Mouse (Mus musculus) C2C12 (cell line): ENCODE data around the gene Ces1g. TPM values are rescaled to one million over a fixed set of nuclear protein-coding genes. Genes with fewer than 3 reads are reported as not detected.

ENCODE experiments used
- H3K27me3 ChIP-seq: one replicate; pipeline ENCODE4 v1.6.1; 2011; ENCODE audit not compliant: control insufficient read depth, insufficient read depth, insufficient read length
- H3K36me3 ChIP-seq: one replicate; pipeline ENCODE4 v1.6.1; 2011; ENCODE audit not compliant: control insufficient read depth, insufficient read depth
- H3K4me3 ChIP-seq: one replicate; pipeline ENCODE4 v1.5.1; 2011; ENCODE audit warnings: mild to moderate bottlenecking, control low read depth; ENCODE audit not compliant: poor library complexity, insufficient read depth, severe bottlenecking
- H3K79me2 ChIP-seq: one replicate; pipeline ENCODE4 v1.6.1; 2011; ENCODE audit not compliant: control insufficient read depth, insufficient read depth
- H3K79me3 ChIP-seq: one replicate; pipeline ENCODE4 v1.6.1; 2011; ENCODE audit warnings: low read depth, control low read depth
- H3ac ChIP-seq: one replicate; pipeline ENCODE3; 2011; ENCODE audit warnings: low read depth; ENCODE audit not compliant: control insufficient read depth, insufficient read length
- CEBPB ChIP-seq: IDR thresholded peaks from one replicate; pipeline ENCODE4 v1.6.1; 2011; ENCODE audit warnings: low read depth, mild to moderate bottlenecking, control low read depth, moderate library complexity
- CTCF ChIP-seq: IDR thresholded peaks from one replicate; pipeline ENCODE4 v1.5.1; 2011; ENCODE audit not compliant: control insufficient read depth, insufficient read depth, insufficient read length
- FOSL1 ChIP-seq: IDR thresholded peaks from one replicate; pipeline ENCODE4 v1.8.0; 2011; ENCODE audit warnings: mild to moderate bottlenecking, low read length; ENCODE audit not compliant: poor library complexity, insufficient read depth, severe bottlenecking
- MAX ChIP-seq: IDR thresholded peaks from one replicate; pipeline ENCODE4 v1.6.1; 2011; ENCODE audit warnings: mild to moderate bottlenecking, control low read depth
- MYOD1 ChIP-seq: IDR thresholded peaks from one replicate; pipeline ENCODE4 v1.6.1; 2011; ENCODE audit warnings: low read depth; ENCODE audit not compliant: control insufficient read depth, insufficient read length
- MYOG ChIP-seq: IDR thresholded peaks from one replicate; pipeline ENCODE4 v1.6.1; 2011; ENCODE audit not compliant: control insufficient read depth, insufficient read length; ENCODE audit errors: extremely low read depth
- USF1 ChIP-seq: IDR thresholded peaks from one replicate; pipeline ENCODE4 v1.6.1; 2011; ENCODE audit warnings: low read depth, mild to moderate bottlenecking, control low read depth, moderate library complexity
- long read RNA-seq, 2 experiments: library from polyadenylated mRNA; unstranded; transcript quantifications; one replicate each; pipeline ENCODE4 v2.0.0; 2019 to 2020
- polyA plus RNA-seq: library from polyadenylated mRNA; unstranded; fragments of >200 nt; fragmentation: generic; extraction: Trizol; gene quantifications from one replicate; pipeline ENCODE4 v1.2.1, GENCODE M21; 2012; ENCODE audit warnings: missing spikeins

Gene Ces1g
- polyA plus RNA-seq = not detected
- long read RNA-seq, experiment 1 = 0 reads
- long read RNA-seq, experiment 2 = 0 reads

- no peaks in the 10 kb centered on the region for H3K27me3 ChIP-seq
- no peaks in the 10 kb centered on the region for H3K79me2 ChIP-seq
- TF ChIP-seq FOSL1 (no peak), USF1 (no peak), CEBPB (no peak), MYOG (no peak), MAX (no peak)
- H3ac ChIP-seq = no peak within 1 kb of the TSS
- no peaks in the 10 kb centered on the region for H3K79me3 ChIP-seq
- H3K36me3 ChIP-seq = no peaks in the 10 kb centered on the region
- H3K4me3 ChIP-seq = no peak within 1 kb of the TSS
Observed at GRCm38 (mm10) chr8:93337207-93337606, at the start of gene Ces1g. Ces1g (minus strand) TSS chr8:93337308.

- no peak for TF ChIP-seq MYOG
- TF ChIP-seq FOSL1 = no peak
- no peak for TF ChIP-seq CEBPB
- TF ChIP-seq USF1 = no peak
- no peak for TF ChIP-seq CTCF
- no peak for TF ChIP-seq MAX
- no peak for TF ChIP-seq MYOD1
- no peaks in the 10 kb centered on the region for H3K79me3 ChIP-seq
- no peak within 1 kb of the TSS for H3ac ChIP-seq
- H3K4me3 ChIP-seq = no peak within 1 kb of the TSS
- H3K27me3 ChIP-seq = no peaks in the 10 kb centered on the region
- H3K36me3 ChIP-seq = no peaks in the 10 kb centered on the region
- no peaks in the 10 kb centered on the region for H3K79me2 ChIP-seq
Observed at GRCm38 (mm10) chr8:93379625-93380024, 42.5 kb upstream of the Ces1g start, which contains the start of gene Ces1h. Ces1h (minus strand) TSS chr8:93379725.

- TF ChIP-seq CTCF = no peak
- no peak for TF ChIP-seq FOSL1
- no peak for TF ChIP-seq MYOD1
- TF ChIP-seq USF1 = no peak
- no peak for TF ChIP-seq MYOG
- no peak for TF ChIP-seq MAX
- TF ChIP-seq CEBPB = no peak
- no peak overlapping the region for H3K4me3 ChIP-seq
- H3K27me3 ChIP-seq = no peaks in the 10 kb centered on the region
- H3ac ChIP-seq = no peak overlapping the region
- H3K79me2 ChIP-seq = no peaks in the 10 kb centered on the region
- H3K36me3 ChIP-seq = no peaks in the 10 kb centered on the region
- H3K79me3 ChIP-seq = no peaks in the 10 kb centered on the region
Observed at GRCm38 (mm10) chr8:93369481-93369880, 32.4 kb upstream of the Ces1g start.

GRCm38 (mm10) chr8:93360113-93360512 is 23.0 kb upstream of the Ces1g start:
- no peak overlapping the region for H3ac ChIP-seq

GRCm38 (mm10) chr8:93339531-93339930 is 2.4 kb upstream of the Ces1g start:
- Histone ChIP-seq H3ac (no peak overlapping the region), H3K27me3 (no peaks in the 10 kb centered on the region), H3K79me2 (no peaks in the 10 kb centered on the region), H3K36me3 (no peaks in the 10 kb centered on the region), H3K79me3 (no peaks in the 10 kb centered on the region), H3K4me3 (no peak overlapping the region)
- TF ChIP-seq MYOD1 = no peak
- no peak for TF ChIP-seq MAX
- no peak for TF ChIP-seq FOSL1
- no peak for TF ChIP-seq USF1
- TF ChIP-seq MYOG = no peak
- TF ChIP-seq CTCF = no peak
- no peak for TF ChIP-seq CEBPB

More at GRCm38 (mm10) chr8:93360113-93360512, 23.0 kb upstream of the Ces1g start:
- H3K36me3 ChIP-seq = no peaks in the 10 kb centered on the region
- no peaks in the 10 kb centered on the region for H3K27me3 ChIP-seq
- TF ChIP-seq MAX (no peak), USF1 (no peak), MYOD1 (no peak), MYOG (no peak), FOSL1 (no peak)
- no peaks in the 10 kb centered on the region for H3K79me2 ChIP-seq
- no peaks in the 10 kb centered on the region for H3K79me3 ChIP-seq
- H3K4me3 ChIP-seq = no peak overlapping the region

GRCm38 (mm10) chr8:93332703-93333102 is 4.4 kb downstream of the Ces1g start:
- Histone ChIP-seq H3K79me3 (no peaks in the 10 kb centered on the region), H3K79me2 (no peaks in the 10 kb centered on the region), H3K36me3 (no peaks in the 10 kb centered on the region), H3K27me3 (no peaks in the 10 kb centered on the region), H3ac (no peak overlapping the region), H3K4me3 (no peak overlapping the region)
- no peak for TF ChIP-seq MYOD1
- no peak for TF ChIP-seq CEBPB
- TF ChIP-seq MAX = no peak
- TF ChIP-seq CTCF = no peak
- no peak for TF ChIP-seq MYOG
- no peak for TF ChIP-seq USF1
- TF ChIP-seq FOSL1 = no peak
